Mouse (Mus musculus) v-Abl transformed pro-B cells (cell line): ENCODE data around the gene Alg2.

Experiments used
- in situ Hi-C, 2 experiments: fragments of 400-800 bp; cut with MboI; formaldehyde crosslinking; loops; one replicate each; pipeline ENCODE4 v1.15.1; 2025; ENCODE audit not compliant: unreplicated experiment in 2 of 2

Alg2 gene

GRCm38 (mm10) chr4:47473968-47474729 is at the start of gene Alg2, which contains the start of gene Sec61b:
Alg2 (minus strand) TSS chr4:47474333.
Sec61b (plus strand) TSS chr4:47474658.
- in situ Hi-C loops = no loop called here

DNA sequence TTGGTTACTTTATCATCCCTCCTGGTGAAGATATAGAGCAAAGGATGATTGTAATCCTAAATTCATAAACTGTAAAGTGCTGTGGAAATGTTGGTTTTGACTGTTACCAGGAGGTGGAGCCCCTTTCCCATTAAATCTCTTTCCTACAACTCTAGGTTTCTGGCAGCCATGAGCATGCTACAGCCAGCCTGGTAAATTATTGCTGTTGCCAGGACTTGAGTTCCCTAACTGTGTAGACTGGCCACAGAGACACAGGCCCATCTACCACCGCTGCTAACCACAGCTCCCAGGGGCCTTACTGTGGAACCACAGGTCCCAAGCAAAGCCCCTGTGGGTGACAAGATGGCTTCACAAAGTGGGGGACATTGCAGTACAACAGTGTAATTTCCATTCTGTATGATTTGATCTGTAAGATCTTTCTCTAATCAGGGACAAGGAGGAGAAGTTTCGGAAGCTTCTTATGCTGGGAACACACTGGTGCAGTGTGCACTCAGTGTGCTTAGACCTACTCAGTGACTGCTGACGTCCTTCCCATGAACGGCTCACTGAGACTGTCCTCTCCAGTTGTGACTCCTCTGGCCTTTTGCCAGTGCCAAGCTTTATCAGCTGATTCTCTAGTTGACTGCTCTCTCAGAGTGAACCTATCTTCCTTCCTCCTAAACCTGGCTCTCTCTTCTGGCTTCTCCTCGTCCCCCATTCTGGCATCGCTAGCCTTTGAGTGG is 47.9 kb upstream of the Alg2 start:
- in situ Hi-C loops = no loop called here

- in situ Hi-C loops = no loop called here
These were observed 45.9 kb upstream of the Alg2 start for GRCm38 (mm10) chr4:47520076-47520475.

DNA sequence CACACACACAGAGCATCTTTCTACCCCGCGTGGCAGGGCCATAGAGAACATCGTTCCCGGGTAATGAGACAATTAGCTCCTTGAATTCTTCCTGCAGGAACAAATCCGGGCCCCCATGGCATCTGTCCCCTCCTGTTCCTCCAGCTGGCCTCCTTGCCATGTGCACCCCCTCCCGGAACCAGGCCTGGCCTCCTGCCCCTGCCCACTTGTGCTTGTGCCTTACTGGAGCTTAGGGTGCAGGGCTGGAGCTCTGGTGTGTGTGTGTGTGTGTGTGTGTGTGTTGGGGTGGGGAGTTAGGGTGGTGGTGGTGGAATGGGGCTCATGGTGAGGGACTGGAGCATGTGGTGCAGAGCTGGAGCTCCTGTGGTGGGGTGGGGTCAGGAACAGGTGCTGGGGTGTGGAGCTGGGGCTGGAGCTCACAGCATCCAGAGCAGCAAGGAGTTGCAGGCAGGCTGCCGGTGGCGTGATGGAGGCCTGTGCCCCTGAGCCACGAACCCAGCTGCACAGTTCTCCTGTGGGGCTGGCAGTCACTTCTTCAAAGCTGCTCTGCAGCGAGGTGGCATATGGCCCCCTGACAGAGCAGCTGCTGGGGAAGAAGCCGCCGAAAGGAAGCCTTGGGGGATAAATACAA is 44.5 kb upstream of the Alg2 start:
- in situ Hi-C loops = no loop called here

GRCm38 (mm10) chr4:47504841-47505517 is 30.8 kb upstream of the Alg2 start:
- in situ Hi-C loops = loop anchor here in 1 of 2 experiments (10.0 kb wide), 1 partner anchor 900 kb away; no protein-coding TSS in a partner anchor

GRCm38 (mm10) chr4:47503045-47503444 is 28.9 kb upstream of the Alg2 start:
- in situ Hi-C loops = loop anchor here in 1 of 2 experiments (10.0 kb wide), 1 partner anchor 902 kb away; no protein-coding TSS in a partner anchor

GRCm38 (mm10) chr4:47502546-47502971 is 28.4 kb upstream of the Alg2 start:
- in situ Hi-C loops = loop anchor here in 1 of 2 experiments (10.0 kb wide), 1 partner anchor 902 kb away; no protein-coding TSS in a partner anchor

DNA sequence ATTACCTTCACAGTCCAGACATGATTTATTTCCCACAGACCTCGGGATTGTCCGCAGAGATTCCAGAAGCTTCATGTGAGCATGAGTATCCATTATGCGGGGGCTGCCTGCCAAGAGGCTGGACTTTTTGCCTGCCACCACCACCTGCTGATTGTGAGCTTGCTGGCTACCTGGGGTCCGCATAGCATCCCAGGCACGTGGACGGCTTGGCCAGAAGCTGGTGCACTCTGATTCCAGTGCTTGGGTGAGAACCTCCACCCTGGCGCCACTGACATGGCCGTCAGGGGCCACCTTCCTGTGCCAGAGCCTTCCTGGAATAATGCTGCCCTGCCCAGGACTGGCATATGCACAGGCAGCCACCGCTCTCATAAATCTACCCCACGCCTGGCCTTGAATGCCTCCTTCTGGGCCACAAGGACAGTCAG is 25.0 kb upstream of the Alg2 start:
- in situ Hi-C loops = no loop called here

- in situ Hi-C loops = no loop called here
These were observed 23.8 kb upstream of the Alg2 start for GRCm38 (mm10) chr4:47497811-47498385.

DNA sequence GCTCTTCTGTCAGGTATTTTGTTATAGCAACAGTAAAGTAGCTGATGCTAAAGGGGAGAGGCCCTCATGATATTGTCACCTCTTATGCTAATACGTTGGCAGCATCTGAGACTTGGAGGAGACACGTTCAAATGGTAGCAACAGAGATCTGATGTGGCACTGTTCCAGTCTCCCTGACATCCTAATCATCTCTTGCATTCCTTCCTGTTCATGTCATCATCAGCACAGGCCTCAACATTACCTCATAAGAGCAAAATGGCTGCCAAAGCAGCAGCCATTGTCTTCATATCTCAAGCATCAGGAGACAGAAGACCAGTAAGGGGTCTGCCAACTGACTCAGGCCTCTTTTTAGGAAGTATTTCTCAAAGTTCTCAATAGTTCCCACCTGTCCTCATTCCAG is 20.6 kb upstream of the Alg2 start:
- in situ Hi-C loops = no loop called here

GRCm38 (mm10) chr4:47494137-47494536 is 20.0 kb upstream of the Alg2 start:
- in situ Hi-C loops = no loop called here

- in situ Hi-C loops = no loop called here
These were observed 19.3 kb upstream of the Alg2 start for GRCm38 (mm10) chr4:47493456-47493855.

- in situ Hi-C loops = no loop called here
These were observed 18.4 kb upstream of the Alg2 start for GRCm38 (mm10) chr4:47492311-47493086.

DNA sequence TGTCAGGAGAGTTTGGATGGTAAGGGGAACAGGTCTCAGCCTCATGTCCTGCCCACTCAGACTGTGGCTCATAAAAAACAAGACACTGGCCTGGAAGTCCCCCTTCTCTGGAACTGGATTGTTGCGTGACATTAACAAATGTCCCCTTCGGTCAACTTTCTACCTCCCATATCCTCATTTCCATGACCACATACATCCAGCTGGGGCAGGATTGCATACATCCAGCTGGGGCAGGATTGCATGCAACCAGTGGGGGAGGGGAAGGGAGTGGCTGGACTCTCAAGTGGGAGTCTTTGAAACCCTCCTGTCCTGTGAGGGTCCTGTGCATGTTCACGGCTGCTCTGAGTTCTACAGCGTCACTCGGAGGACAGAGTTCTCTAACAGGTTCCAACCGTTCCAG is 17.1 kb upstream of the Alg2 start:
- in situ Hi-C loops = no loop called here

DNA sequence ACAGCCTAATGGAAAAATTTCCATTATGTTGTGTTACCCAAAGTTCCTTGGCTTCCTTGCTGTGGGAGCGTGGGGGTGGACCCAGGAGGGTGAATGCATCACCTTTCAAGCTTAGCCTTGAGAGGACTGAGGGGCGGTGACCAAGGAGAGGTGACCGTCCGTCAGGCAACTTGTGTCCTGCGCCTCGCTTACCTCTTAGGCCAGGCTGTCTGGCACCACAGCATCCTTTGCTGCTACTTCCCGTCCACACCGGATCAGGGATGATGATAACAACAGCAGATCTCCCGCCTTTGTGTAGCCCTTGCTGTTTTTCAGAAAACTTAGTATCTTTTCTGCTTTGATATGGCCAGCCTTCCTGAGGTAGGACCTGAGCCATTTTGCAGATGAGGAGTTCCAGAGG is 6.4 kb upstream of the Alg2 start:
- in situ Hi-C loops = no loop called here

DNA sequence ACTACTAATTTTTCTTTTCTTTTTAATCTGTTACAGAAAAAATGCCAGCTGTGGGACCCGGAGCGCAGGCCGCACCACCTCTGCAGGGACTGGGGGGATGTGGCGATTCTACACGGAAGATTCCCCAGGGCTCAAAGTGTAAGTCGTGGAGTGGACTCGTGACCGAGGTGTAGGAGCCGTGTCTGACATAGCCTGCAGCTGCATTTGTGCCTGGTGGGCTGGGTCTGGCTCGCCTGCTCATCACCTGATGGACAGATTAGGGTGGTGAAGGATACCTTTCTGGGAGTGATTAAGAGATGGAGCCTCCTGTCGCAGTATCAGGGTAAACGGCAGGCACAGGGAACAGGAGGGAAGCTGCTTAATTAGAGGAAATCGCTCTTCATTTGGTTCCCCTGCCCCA is 6.0 kb upstream of the Alg2 start:
- in situ Hi-C loops = no loop called here

DNA sequence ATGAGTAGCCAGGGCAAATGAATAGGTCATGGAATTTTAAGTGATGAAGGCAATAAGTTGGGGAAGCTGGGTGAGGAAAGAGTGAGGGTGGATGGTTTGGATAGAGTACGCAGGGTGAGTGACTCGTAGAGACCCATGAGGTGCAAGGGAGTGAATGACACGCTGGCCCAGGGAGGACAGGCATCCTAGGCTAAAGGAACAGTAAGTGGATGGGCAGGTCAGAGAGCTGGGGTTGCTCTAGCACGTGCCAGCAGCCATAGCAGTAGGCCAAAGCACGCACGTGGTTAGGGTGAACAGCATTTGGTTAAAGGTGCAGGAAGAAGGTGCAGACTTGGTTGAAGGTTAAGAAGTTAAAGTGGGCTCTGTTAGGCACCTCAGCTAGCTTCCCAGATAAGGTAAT is 3.4 kb upstream of the Alg2 start:
- in situ Hi-C loops = no loop called here

GRCm38 (mm10) chr4:47474730-47475643 is 854 bp upstream of the Alg2 start:
- in situ Hi-C loops = no loop called here

GRCm38 (mm10) chr4:47473586-47473967 is 556 bp downstream of the Alg2 start:
- in situ Hi-C loops = no loop called here
